Mouse (Mus musculus) kidney, postnatal 0 days (tissue): ENCODE measurements at regions not wholly inside any gene's neighbourhood (a gene's known extent, or its start where the extent isn't known, plus 50 kb on each side); places are given as distances from the start of the nearest gene placed in this dataset.
A peak's percentile ranks its signal among the peaks of the same experiment; 100 is the strongest.

ENCODE experiments used
- ATAC-seq: fragments of 200-750 bp; cut with Nextera tagmentation; replicated peaks from 2 replicates; pipeline ENCODE4 v1.8.0; 2017; ENCODE audit warnings: low read depth, moderate number of reproducible peaks, moderate TSS enrichment, moderate library complexity; ENCODE audit not compliant: low FRiP score
- DNase-seq: peaks from one replicate; pipeline ENCODE4 v3.0.0-alpha.2; 2016; ENCODE audit warnings: low spot score
- H3K27ac ChIP-seq: fragments of 300-500 bp; sonication (generic); 2 replicates; pipeline ENCODE4 v1.5.1; 2014; ENCODE audit warnings: mild to moderate bottlenecking
- H3K27me3 ChIP-seq: fragments of 300-500 bp; sonication (generic); 2 replicates; pipeline ENCODE4 v1.6.1; 2014; ENCODE audit warnings: low read length, mixed read lengths; ENCODE audit not compliant: insufficient read depth
- H3K36me3 ChIP-seq: fragments of 300-500 bp; sonication (generic); 2 replicates; pipeline ENCODE4 v1.6.1; 2014; ENCODE audit warnings: low read length, mixed read lengths; ENCODE audit not compliant: insufficient read depth
- H3K4me1 ChIP-seq: fragments of 300-500 bp; sonication (generic); replicated peaks from 2 replicates; pipeline ENCODE4 v1.6.1; 2014; ENCODE audit warnings: antibody characterized with exemption, low read length, mixed read lengths; ENCODE audit not compliant: insufficient read depth
- H3K4me2 ChIP-seq: fragments of 300-500 bp; sonication (generic); 2 replicates; pipeline ENCODE4 v1.6.1; 2014; ENCODE audit warnings: mild to moderate bottlenecking, low read length, moderate library complexity, mixed read lengths
- H3K4me3 ChIP-seq: fragments of 300-500 bp; sonication (generic); replicated peaks from 2 replicates; pipeline ENCODE4 v1.5.1; 2014; ENCODE audit warnings: low read depth, low read length
- H3K9ac ChIP-seq: fragments of 300-500 bp; sonication (generic); 2 replicates; pipeline ENCODE4 v1.6.1; 2014; ENCODE audit warnings: low read depth, low read length
- H3K9me3 ChIP-seq: fragments of 300-500 bp; sonication (generic); replicated peaks from 2 replicates; pipeline ENCODE4 v1.6.1; 2016; ENCODE audit warnings: low read length, inconsistent platforms, mixed read lengths
- CTCF ChIP-seq: IDR thresholded peaks from 2 replicates; pipeline ENCODE4 v1.5.1; 2016; ENCODE audit warnings: antibody characterized with exemption, low read depth, mild to moderate bottlenecking, moderate library complexity
- WGBS: fragments of 180-500 bp; shearing (Covaris S2); extraction: QIAGEN DNeasy Blood & Tissue Kit; methylation state at CpG from one replicate; pipeline ENCODE4 v1.1.7; 2014; 5-methylcytosine and 5-hydroxymethylcytosine counted together

- Histone ChIP-seq H3K36me3 (no peaks in the 10 kb centered on the region), H3K27ac (no peak overlapping the region), H3K4me1 (no peaks in the 10 kb centered on the region), H3K4me2 (no peak overlapping the region), H3K27me3 (no peaks in the 10 kb centered on the region), H3K9me3 (no peaks in the 10 kb centered on the region), H3K9ac (no peak overlapping the region), H3K4me3 (no peak overlapping the region)
- TF ChIP-seq CTCF = no peak
- ATAC-seq (no peak), DNase-seq (peak; percentile 22)
- WGBS = 22% methylated on average over 6 of the region's 6 CpGs
Measured at GRCm38 (mm10) chr7:69950221-69950670, 416.3 kb downstream of the Nr2f2 start.

- Histone ChIP-seq H3K9me3 (no peaks in the 10 kb centered on the region), H3K4me3 (no peak overlapping the region), H3K4me2 (no peak overlapping the region), H3K9ac (no peak overlapping the region), H3K27ac (no peak overlapping the region), H3K4me1 (no peaks in the 10 kb centered on the region), H3K36me3 (no peaks in the 10 kb centered on the region), H3K27me3 (no peaks in the 10 kb centered on the region)
- DNase-seq = no peak
- no peak for TF ChIP-seq CTCF
- ATAC-seq = no peak
- WGBS = 39% methylated on average over 10 of the region's 10 CpGs
Measured at GRCm38 (mm10) chr7:69949647-69950121, 416.9 kb downstream of the Nr2f2 start.

- Histone ChIP-seq H3K9me3 (no peaks in the 10 kb centered on the region), H3K27me3 (no peaks in the 10 kb centered on the region), H3K9ac (no peak overlapping the region), H3K36me3 (no peaks in the 10 kb centered on the region), H3K4me1 (no peaks in the 10 kb centered on the region), H3K4me2 (no peak overlapping the region), H3K27ac (no peak overlapping the region), H3K4me3 (no peak overlapping the region)
- DNase-seq = no peak
- no peak for ATAC-seq
- 71% methylated on average over 3 of the region's 3 CpGs for WGBS
- TF ChIP-seq CTCF = no peak
Measured at GRCm38 (mm10) chr7:69946396-69946795, 420.1 kb downstream of the Nr2f2 start.

GRCm38 (mm10) chr7:69941881-69942280 lies 424.7 kb downstream of the Nr2f2 start:
- no peaks in the 10 kb centered on the region for H3K36me3 ChIP-seq
- 93% methylated on average over 6 of the region's 6 CpGs for WGBS
- no peak for TF ChIP-seq CTCF
- no peaks in the 10 kb centered on the region for H3K4me1 ChIP-seq
- H3K9me3 ChIP-seq = no peaks in the 10 kb centered on the region
- ATAC-seq = no peak
- no peak for DNase-seq
- no peaks in the 10 kb centered on the region for H3K27me3 ChIP-seq
- no peak overlapping the region for H3K4me2 ChIP-seq
- no peak overlapping the region for H3K9ac ChIP-seq
- H3K4me3 ChIP-seq = no peak overlapping the region
- H3K27ac ChIP-seq = no peak overlapping the region

GRCm38 (mm10) chr7:69925261-69925660 lies 441.3 kb downstream of the Nr2f2 start:
- DNase-seq (no peak), ATAC-seq (no peak)
- Histone ChIP-seq H3K4me2 (no peak overlapping the region), H3K4me3 (no peak overlapping the region), H3K36me3 (no peaks in the 10 kb centered on the region), H3K9ac (no peak overlapping the region), H3K27me3 (no peaks in the 10 kb centered on the region), H3K4me1 (no peaks in the 10 kb centered on the region), H3K9me3 (no peaks in the 10 kb centered on the region), H3K27ac (no peak overlapping the region)
- 87% methylated on average over 5 of the region's 5 CpGs for WGBS
- no peak for TF ChIP-seq CTCF

- Histone ChIP-seq H3K36me3 (no peaks in the 10 kb centered on the region), H3K4me1 (no peaks in the 10 kb centered on the region), H3K9ac (no peak overlapping the region), H3K4me2 (no peak overlapping the region), H3K27ac (no peak overlapping the region), H3K4me3 (no peak overlapping the region), H3K9me3 (no peaks in the 10 kb centered on the region), H3K27me3 (no peaks in the 10 kb centered on the region)
- DNase-seq (no peak), ATAC-seq (no peak)
- TF ChIP-seq CTCF = no peak
Measured at GRCm38 (mm10) chr7:69924551-69924950, 442.0 kb downstream of the Nr2f2 start.

GRCm38 (mm10) chr7:69911760-69912159 lies 454.8 kb downstream of the Nr2f2 start:
- H3K4me2 ChIP-seq = no peak overlapping the region
- no peaks in the 10 kb centered on the region for H3K4me1 ChIP-seq
- DNase-seq (no peak), ATAC-seq (no peak)
- H3K27me3 ChIP-seq = no peaks in the 10 kb centered on the region
- no peak overlapping the region for H3K27ac ChIP-seq
- H3K36me3 ChIP-seq = no peaks in the 10 kb centered on the region
- H3K9me3 ChIP-seq = no peaks in the 10 kb centered on the region
- no peak overlapping the region for H3K4me3 ChIP-seq
- H3K9ac ChIP-seq = no peak overlapping the region
- WGBS = 73% methylated on average over 4 of the region's 4 CpGs
- no peak for TF ChIP-seq CTCF
